Mouse (Mus musculus) forebrain, embryonic 14.5 days (tissue): ENCODE measurements around the gene Gdf9. TPM values are rescaled to one million over a fixed set of nuclear protein-coding genes. Genes with fewer than 3 reads are reported as not detected.

Source experiments
- ATAC-seq: fragments of 200-750 bp; cut with Nextera tagmentation; 2 replicates; pipeline ENCODE4 v1.8.0; 2017; ENCODE audit warnings: mild to moderate bottlenecking, moderate library complexity
- DNase-seq: peaks from one replicate; pipeline ENCODE4 v3.0.0-alpha.2; 2015; ENCODE audit warnings: low spot score
- H3K27ac ChIP-seq: fragments of 300-500 bp; sonication (generic); 2 replicates; pipeline ENCODE4 v1.5.1; 2014; ENCODE audit warnings: low read depth, mild to moderate bottlenecking, control low read depth, low read length, moderate library complexity
- H3K27me3 ChIP-seq: fragments of 300-500 bp; sonication (generic); replicated peaks from 2 replicates; pipeline ENCODE4 v1.6.1; 2014; ENCODE audit warnings: low read length, control low read depth, mixed read lengths; ENCODE audit not compliant: control insufficient read depth, insufficient read depth
- H3K36me3 ChIP-seq: fragments of 300-500 bp; sonication (generic); 2 replicates; pipeline ENCODE4 v1.6.1; 2014; ENCODE audit warnings: low read length, control low read depth; ENCODE audit not compliant: control insufficient read depth, insufficient read depth
- H3K4me1 ChIP-seq: fragments of 300-500 bp; sonication (generic); 2 replicates; pipeline ENCODE4 v1.6.1; 2014; ENCODE audit warnings: antibody characterized with exemption, low read length, control low read depth; ENCODE audit not compliant: control insufficient read depth, insufficient read depth
- H3K4me2 ChIP-seq: fragments of 300-500 bp; sonication (generic); 2 replicates; pipeline ENCODE4 v1.6.1; 2014; ENCODE audit warnings: mild to moderate bottlenecking, control low read depth, low read length
- H3K4me3 ChIP-seq: fragments of 300-500 bp; sonication (generic); 2 replicates; pipeline ENCODE4 v1.5.1; 2014; ENCODE audit warnings: low read depth, low read length, control low read depth
- H3K9ac ChIP-seq: fragments of 300-500 bp; sonication (generic); 2 replicates; pipeline ENCODE4 v1.6.1; 2014; ENCODE audit warnings: mild to moderate bottlenecking, low read length, control low read depth, moderate library complexity
- H3K9me3 ChIP-seq: fragments of 300-500 bp; sonication (generic); replicated peaks from 2 replicates; pipeline ENCODE4 v1.6.1; 2016; ENCODE audit warnings: low read length, control low read depth, mixed read lengths; ENCODE audit not compliant: control insufficient read depth
- WGBS: fragments of 180-500 bp; shearing (Covaris S2); extraction: QIAGEN DNeasy Blood & Tissue Kit; methylation state at CpG from one replicate; pipeline ENCODE4 v1.1.7; 2014; 5-methylcytosine and 5-hydroxymethylcytosine counted together
- polyA plus RNA-seq: library from polyadenylated mRNA; unstranded; fragments of >200 nt; fragmentation: Nextera tagmentation; extraction: Ambion mirVana; gene quantifications from 2 replicates; pipeline ENCODE4 v1.2.1, GENCODE M21; 2014

Gdf9 gene
- polyA plus RNA-seq, 1 experiment from 2014 or later = 3.9 TPM

DNA sequence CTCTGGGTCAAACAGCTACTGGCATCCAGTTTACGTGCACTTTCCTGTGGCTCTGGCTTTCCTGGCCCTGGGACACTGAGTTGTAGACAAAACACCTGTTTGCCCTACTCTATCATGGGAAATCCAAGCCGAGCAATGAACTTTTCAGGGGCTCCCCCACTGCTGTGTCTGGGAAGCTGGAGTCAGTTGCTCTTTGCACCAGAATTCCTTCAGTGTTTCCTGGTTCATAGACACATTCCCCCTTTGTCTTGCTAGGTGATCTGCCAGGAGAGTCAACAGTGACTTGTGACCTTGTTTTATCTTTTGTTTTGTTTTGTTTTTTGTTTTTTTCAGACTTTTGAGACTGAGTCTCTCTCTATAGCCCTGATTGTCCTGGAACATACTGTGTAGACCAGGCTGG, 20.5 kb downstream of the Gdf9 start:
- Histone ChIP-seq H3K27me3 (peaks cover 2% of the 10 kb centered on the region; the same call in 1 of the 2 replicates), H3K9ac (no peak overlapping the region)
- ATAC-seq = no peak

GRCm38 (mm10) chr11:53452396-53452795, 21.6 kb downstream of the Gdf9 start:
- H3K9me3 ChIP-seq = no peaks in the 10 kb centered on the region
- no peak overlapping the region for H3K4me2 ChIP-seq
- H3K9ac ChIP-seq = no peak overlapping the region
- WGBS = 94% methylated on average over 9 of the region's 9 CpGs
- H3K27ac ChIP-seq = no peak overlapping the region
- peaks cover 10% of the 10 kb centered on the region for H3K27me3 ChIP-seq
- no peak for ATAC-seq
- H3K36me3 ChIP-seq = no peaks in the 10 kb centered on the region
- no peak for DNase-seq
- H3K4me1 ChIP-seq = no peaks in the 10 kb centered on the region
- no peak overlapping the region for H3K4me3 ChIP-seq

More for the DNA sequence above, 20.5 kb downstream of the Gdf9 start:
- no peaks in the 10 kb centered on the region for H3K9me3 ChIP-seq
- no peak overlapping the region for H3K4me2 ChIP-seq
- no peaks in the 10 kb centered on the region for H3K4me1 ChIP-seq
- DNase-seq = no peak
- WGBS = 88% methylated on average over 2 of the region's 2 CpGs
- no peaks in the 10 kb centered on the region for H3K36me3 ChIP-seq
- no peak overlapping the region for H3K27ac ChIP-seq
- no peak overlapping the region for H3K4me3 ChIP-seq

DNA sequence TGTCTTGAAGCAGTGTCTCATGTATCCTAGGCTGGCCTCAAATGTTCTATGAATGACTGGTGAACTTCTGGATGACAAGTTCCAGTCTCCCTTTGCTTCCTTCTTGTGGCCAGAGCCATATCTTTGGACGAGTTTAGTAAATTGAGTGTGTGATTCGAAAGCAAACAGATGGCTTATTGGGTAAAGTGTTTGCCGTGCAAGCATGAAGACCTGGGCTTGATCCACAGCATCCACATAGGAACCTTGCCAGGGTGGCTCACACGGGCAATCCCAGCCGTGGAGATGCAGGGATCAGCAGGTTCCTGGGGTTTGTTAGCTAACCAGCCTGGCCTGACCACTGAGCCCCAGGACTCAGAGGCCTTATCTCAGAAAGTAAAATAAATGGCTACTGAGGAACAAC, 22.2 kb downstream of the Gdf9 start:
- Histone ChIP-seq H3K4me2 (no peak overlapping the region), H3K27ac (no peak overlapping the region), H3K27me3 (peaks cover 17% of the 10 kb centered on the region), H3K9me3 (no peaks in the 10 kb centered on the region), H3K36me3 (no peaks in the 10 kb centered on the region), H3K9ac (no peak overlapping the region), H3K4me1 (no peaks in the 10 kb centered on the region), H3K4me3 (no peak overlapping the region)
- 86% methylated on average over 5 of the region's 5 CpGs for WGBS
- no peak for DNase-seq
- no peak for ATAC-seq

DNA sequence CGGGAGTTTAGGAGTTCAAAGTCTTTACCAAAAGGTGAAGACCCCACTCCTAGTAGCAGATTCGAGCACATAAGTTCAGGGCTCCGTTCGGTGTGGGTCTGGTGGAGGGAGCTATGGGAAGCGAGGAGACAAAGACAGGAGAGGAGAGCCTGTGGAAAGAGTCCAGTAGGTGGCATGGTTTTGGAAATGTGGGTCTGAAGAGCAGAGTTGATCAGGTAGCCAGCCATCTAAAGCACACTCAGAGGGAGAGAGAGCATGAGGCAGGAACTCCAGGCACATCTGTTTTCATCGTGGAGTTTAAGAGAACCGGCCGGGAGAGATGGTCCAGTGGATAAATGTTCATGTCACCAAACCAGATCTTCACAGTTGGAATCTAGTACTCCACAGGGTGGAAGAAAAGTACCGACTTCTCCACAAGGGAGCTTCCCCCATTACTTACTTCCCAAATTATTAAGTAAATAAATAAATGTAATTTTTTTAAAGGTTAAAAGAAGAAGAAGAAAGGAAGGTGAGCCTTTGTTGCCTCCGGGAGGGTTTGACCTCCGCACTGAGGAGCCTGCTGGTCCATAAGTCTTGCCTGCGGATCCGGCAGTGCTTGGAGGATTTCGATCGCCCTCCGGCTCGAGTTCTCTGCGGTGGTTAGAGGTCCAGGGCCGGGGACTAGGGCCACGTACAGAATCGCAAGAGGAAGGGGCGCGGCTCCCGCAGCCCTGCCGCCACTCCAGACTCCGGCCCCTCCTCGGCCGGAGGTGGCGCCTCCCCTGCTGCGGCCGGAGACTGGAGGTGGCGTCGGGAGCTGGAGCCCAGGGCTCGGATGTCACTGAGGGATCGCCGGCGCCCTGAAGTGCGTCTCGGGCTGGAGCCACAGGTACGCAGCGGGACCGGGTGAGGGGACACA, 25.9 kb downstream of the Gdf9 start, which contains the start of the genes Gm10447 and Shroom1:
Gene Gm10447 (minus strand): TSS at position 637 of the 898 bp plus-strand sequence.
Gene Shroom1 (plus strand): TSS at position 732 of the 898 bp plus-strand sequence.
- Histone ChIP-seq H3K27me3 (peaks cover 28% of the 10 kb centered on the region), H3K36me3 (no peaks in the 10 kb centered on the region)
- peak; percentile 31 for DNase-seq

GRCm38 (mm10) chr11:53457372-53457954, 26.6 kb downstream of the Gdf9 start:
- ATAC-seq = no peak
- Histone ChIP-seq H3K27me3 (peaks cover 33% of the 10 kb centered on the region), H3K4me2 (peak overlapping the region; percentile 78), H3K4me3 (peak overlapping the region; percentile 39), H3K36me3 (no peaks in the 10 kb centered on the region), H3K27ac (no peak overlapping the region), H3K9ac (peak overlapping the region; percentile 58), H3K9me3 (no peaks in the 10 kb centered on the region), H3K4me1 (no peaks in the 10 kb centered on the region)
- 5% methylated on average over 29 of the region's 29 CpGs for WGBS
- DNase-seq = no peak

More for the DNA sequence above, 25.9 kb downstream of the Gdf9 start, which contains the start of the genes Gm10447 and Shroom1:
- no peaks in the 10 kb centered on the region for H3K9me3 ChIP-seq
- H3K4me2 ChIP-seq = peak within 1 kb of the TSS; percentile 78
- H3K27ac ChIP-seq = no peak within 1 kb of the TSS
- H3K4me1 ChIP-seq = no peaks in the 10 kb centered on the region
- ATAC-seq = peak; percentile 50; the same call in 1 of the 2 replicates
- peak within 1 kb of the TSS; percentile 58 for H3K9ac ChIP-seq
- 3% methylated on average over 41 of the region's 42 CpGs for WGBS
- H3K4me3 ChIP-seq = peak within 1 kb of the TSS; percentile 39

- Histone ChIP-seq H3K27me3 (peaks cover 48% of the 10 kb centered on the region), H3K4me1 (peaks cover 8% of the 10 kb centered on the region), H3K27ac (no peak overlapping the region), H3K9me3 (no peaks in the 10 kb centered on the region), H3K9ac (no peak overlapping the region), H3K4me3 (no peak overlapping the region), H3K36me3 (no peaks in the 10 kb centered on the region), H3K4me2 (no peak overlapping the region)
- ATAC-seq (no peak), DNase-seq (no peak)
- WGBS = 67% methylated on average over 3 of the region's 3 CpGs
Measured at GRCm38 (mm10) chr11:53458996-53459395, 28.2 kb downstream of the Gdf9 start.

GRCm38 (mm10) chr11:53460192-53460591, 29.4 kb downstream of the Gdf9 start:
- ATAC-seq (no peak), DNase-seq (no peak)
- H3K36me3 ChIP-seq = no peaks in the 10 kb centered on the region
- no peak overlapping the region for H3K9ac ChIP-seq
- peaks cover 8% of the 10 kb centered on the region for H3K4me1 ChIP-seq
- no peaks in the 10 kb centered on the region for H3K9me3 ChIP-seq
- H3K4me2 ChIP-seq = no peak overlapping the region
- H3K27me3 ChIP-seq = peaks cover 60% of the 10 kb centered on the region
- no peak overlapping the region for H3K27ac ChIP-seq
- no peak overlapping the region for H3K4me3 ChIP-seq
- 84% methylated on average over 3 of the region's 3 CpGs for WGBS

DNA sequence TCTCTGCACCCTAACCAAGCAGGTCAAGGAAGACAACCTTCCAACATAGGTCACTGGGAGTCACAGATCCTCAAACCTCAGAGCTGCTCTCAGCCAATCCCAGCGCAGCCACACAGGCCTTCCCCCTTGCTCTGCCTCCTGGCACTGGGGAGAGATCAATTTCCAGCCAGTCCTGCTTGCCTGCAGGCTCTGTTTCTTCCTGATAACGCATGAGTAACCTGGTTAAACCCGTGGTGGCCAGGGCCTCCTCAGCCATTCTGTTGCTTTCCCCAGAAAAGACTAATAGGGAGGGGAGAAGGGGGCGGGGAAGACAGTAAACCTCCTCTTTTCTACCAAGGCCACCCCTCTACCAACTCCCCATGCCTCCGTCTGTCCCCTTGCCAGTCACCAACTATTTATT, 30.9 kb downstream of the Gdf9 start:
- Histone ChIP-seq H3K9ac (no peak overlapping the region), H3K4me2 (no peak overlapping the region), H3K27me3 (peaks cover 67% of the 10 kb centered on the region), H3K4me1 (peaks cover 12% of the 10 kb centered on the region), H3K9me3 (no peaks in the 10 kb centered on the region), H3K36me3 (no peaks in the 10 kb centered on the region), H3K4me3 (no peak overlapping the region), H3K27ac (no peak overlapping the region)
- ATAC-seq (no peak), DNase-seq (no peak)
- 18% methylated on average over 5 of the region's 5 CpGs for WGBS
